Mouse (Mus musculus): ENCODE measurements around the gene Fgb. TPM values are rescaled to one million over a fixed set of nuclear protein-coding genes. Genes with fewer than 3 reads are reported as not detected.

The Fgb gene
- polyA plus RNA-seq, 1 experiment from 2014 or later = 0.05 TPM

Other genes starting within 250 kb of the Fgb start
- gene Rbm46, start 173.4 kb downstream of the Fgb start, polyA plus RNA-seq (2015; fragmentation: Nextera tagmentation; extraction: Ambion mirVana) = 2.9 and 3.3 TPM in 2 replicates
- 0.68 TPM in 2 replicates for gene Lrat, start 145.9 kb downstream of the Fgb start, polyA plus RNA-seq (2015; fragmentation: Nextera tagmentation; extraction: Ambion mirVana)
- not detected in 2 replicates for gene Fgg, start 42.1 kb downstream of the Fgb start, polyA plus RNA-seq (2015; fragmentation: Nextera tagmentation; extraction: Ambion mirVana)
- gene Fga, start 23.8 kb downstream of the Fgb start, polyA plus RNA-seq (2015; fragmentation: Nextera tagmentation; extraction: Ambion mirVana) = 0.08 TPM in 1 of 2 replicates, not detected in the other
- gene Plrg1, start 5.7 kb upstream of the Fgb start, polyA plus RNA-seq (2015; fragmentation: Nextera tagmentation; extraction: Ambion mirVana) = 91.1 and 94.3 TPM in 2 replicates
- gene Dchs2, start 78.1 kb upstream of the Fgb start, polyA plus RNA-seq (2015; fragmentation: Nextera tagmentation; extraction: Ambion mirVana) = 1.1 and 1.2 TPM in 2 replicates